Mouse (Mus musculus) E14TG2a.4 (cell line): Measurements from ENCODE around the gene Plcg1.

Experiments used
- CTCF ChIP-seq: conservative IDR thresholded peaks from 2 replicates; pipeline ENCODE4 v1.5.1; 2014; ENCODE audit warnings: low read length
- NANOG ChIP-seq: IDR thresholded peaks from 2 replicates; pipeline ENCODE4 v1.6.1; 2014; ENCODE audit warnings: borderline replicate concordance, low read length, mixed read lengths

DNA sequence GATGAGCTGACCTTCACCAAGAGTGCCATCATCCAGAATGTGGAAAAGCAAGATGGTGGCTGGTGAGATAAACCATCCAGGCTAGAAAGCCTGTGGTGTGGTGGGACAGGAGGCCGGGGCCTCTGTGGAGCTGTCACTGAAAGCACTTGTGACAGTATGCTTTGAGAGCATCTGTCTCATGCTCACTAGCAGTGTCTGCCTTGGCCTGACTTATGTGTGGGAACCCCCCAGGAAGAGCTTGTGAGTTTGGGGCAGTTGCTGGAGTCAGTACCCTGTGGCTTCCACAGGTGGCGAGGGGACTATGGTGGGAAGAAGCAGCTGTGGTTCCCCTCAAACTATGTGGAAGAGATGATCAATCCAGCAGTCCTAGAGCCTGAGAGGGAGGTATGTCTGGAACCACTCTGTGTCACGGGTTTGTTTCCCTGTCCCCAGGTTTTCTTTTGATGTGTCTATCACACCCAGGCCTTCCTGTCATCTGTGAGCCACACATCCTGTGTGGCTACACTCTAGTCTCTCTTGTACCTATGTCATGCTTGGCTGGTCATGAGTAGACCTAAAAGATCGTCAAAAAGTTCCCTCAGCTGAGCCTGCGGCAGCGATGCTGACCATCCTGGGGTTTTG lies 25.6 kb downstream of the Plcg1 start:
- TF ChIP-seq CTCF (no peak), NANOG (no peak)
